Mouse (Mus musculus): ENCODE measurements at regions not wholly inside any gene's neighbourhood (a gene's known extent, or its start where the extent isn't known, plus 50 kb on each side); places are given as distances from the start of the nearest gene placed in this dataset.
"Not testable (repeated sequence)": the region's sequence is repeated elsewhere in the genome, so short reads cannot be mapped to it uniquely, and the experiment has no call there.

DNA sequence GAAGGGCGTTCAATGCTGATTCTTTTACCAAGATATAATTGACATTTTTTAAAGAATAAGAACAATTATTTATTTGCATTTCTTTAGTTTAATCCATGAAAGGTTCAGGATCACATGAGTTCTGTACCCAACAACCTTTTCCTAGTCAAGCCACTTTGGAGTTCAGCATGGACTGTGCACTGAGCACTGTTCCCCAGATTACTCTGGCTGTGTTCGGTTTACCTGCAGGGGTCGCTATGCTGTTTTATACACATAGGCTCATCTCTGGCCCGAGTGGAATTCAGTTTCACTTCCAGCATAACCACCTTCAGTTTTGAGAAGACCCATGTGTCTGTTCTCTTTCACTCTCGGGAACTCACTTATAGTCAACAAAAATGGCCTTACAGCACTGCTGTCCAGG is 93.5 kb upstream of the Smarcad1 start:
- intact Hi-C loops (cut with DNase I); DNase-seq (ENCODE audit: extremely low spot score in 1 of 2, low spot score in 2 of 2): not testable (repeated sequence)

DNA sequence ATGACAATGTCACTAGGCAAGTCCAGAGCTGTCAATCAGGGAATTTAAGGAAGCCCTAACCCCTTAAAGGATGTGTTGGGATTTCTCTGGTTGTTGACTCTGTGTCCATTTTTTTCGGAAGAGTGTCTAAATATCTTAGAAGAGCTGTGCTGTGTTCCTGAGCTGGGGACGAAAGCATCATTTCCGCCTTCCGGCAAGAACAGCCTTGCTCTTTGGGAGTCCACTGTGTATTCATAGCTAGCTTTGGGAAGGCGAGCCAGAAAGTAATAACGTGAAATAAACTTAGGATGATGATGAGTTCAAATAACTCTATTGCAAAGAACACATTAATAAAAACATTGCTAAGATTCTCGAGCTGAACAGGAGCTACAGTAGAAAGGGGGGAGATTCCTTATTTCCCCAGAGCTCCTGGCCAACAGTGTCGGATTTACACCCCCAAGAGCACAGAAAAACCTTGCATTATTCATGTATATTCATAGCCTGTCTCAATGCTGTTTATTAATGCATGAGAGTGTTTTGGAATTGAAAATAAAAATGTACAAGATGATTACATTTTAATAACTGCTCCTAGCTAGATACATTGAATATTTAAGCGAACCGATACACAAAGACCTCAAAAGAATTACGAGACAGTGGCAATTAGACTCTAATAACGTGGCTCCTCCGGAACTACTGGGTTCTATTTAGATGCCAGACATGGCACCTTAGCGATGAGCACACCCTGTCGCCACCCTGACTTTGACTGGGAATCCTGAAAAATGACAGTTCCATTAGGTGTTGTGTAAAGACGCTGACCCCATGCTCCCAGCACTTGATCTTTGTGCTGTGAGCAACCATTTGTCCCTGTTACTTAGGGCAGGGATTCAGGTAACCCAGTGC is 80.5 kb upstream of the Smarcad1 start:
- intact Hi-C loops (cut with DNase I) = no loop called here
- no peak for DNase-seq (ENCODE audit: extremely low spot score in 1 of 2, low spot score in 2 of 2)

DNA sequence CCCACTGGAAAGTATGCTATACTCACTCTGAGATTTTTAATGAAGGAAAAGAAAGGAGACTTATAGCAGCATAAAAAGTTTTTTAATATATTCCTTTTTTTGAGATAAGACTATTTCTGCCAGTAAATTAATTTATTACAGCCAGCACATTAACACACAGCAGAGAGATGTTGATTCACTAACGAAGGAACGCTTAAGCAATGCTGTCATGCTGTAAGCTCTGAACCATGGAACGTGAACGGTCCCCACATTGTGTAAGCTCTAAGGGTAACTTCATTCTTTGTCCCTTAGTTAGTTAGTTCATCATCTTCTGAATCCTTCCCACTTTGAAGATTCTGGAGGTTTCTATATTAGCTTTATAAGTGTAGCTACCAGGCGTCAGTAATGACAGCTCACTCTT is 79.8 kb upstream of the Smarcad1 start:
- no peak for DNase-seq (ENCODE audit: extremely low spot score in 1 of 2, low spot score in 2 of 2)
- intact Hi-C loops (cut with DNase I) = no loop called here

DNA sequence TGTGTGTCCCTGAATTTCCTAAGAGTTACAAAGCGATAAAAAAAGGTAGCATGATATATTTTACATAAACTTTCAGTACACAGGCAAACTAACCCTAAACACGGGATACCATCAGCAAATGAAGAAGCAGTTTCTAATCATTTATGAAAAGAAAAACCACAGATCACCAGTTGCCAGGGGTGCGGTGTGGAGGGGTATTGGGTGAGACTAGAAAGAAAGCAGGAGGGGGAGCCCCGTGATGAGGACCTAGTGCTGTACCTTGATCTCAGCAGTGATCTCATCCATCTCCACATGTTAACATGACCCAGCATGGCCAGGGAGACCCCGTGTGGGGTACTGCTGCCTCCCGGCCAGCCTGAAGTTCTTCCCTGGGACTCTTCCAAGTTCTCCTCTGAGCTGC is 77.7 kb upstream of the Smarcad1 start:
- DNase-seq (ENCODE audit: extremely low spot score in 1 of 2, low spot score in 2 of 2) = no peak
- intact Hi-C loops (cut with DNase I) = no loop called here

DNA sequence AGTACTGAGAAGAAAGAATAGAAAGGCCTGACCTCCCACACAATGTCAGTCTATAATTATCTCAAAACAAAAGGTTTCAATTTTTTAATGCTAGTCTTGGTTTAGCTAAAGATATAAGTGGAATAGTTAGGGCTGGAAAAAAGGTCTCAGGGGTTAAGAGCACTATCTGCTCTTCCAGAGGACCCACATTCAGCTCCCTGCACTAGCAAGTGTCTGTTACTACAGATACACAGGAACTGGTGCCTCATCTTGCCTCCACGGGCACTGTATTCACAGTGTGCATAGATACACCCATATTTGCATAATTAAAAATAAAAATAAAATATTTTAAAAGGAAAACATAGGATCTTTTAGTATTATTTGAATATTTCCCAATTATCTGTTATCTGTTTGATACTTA is 77.2 kb upstream of the Smarcad1 start:
- no peak for DNase-seq (ENCODE audit: extremely low spot score in 1 of 2, low spot score in 2 of 2)
- intact Hi-C loops (cut with DNase I) = no loop called here

DNA sequence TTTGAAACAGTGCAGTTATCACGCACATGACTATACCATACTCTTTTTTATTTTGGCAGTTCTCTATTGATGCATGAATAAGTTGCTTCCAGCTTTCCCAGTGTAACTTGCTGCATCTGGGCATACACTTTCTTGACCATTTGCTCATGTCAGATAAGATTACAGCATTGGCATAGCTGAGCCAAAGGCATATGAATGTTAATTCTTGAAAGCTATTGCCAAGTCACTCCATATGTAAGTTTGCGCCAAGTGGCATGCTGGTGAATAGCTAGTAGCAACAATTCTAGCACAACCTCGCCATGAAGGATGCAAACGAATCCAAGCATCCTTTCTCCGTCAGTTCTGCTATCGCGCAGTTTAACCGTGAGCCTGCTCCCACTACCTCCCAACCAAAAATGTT is 72.2 kb upstream of the Smarcad1 start:
- intact Hi-C loops (cut with DNase I) = no loop called here

DNA sequence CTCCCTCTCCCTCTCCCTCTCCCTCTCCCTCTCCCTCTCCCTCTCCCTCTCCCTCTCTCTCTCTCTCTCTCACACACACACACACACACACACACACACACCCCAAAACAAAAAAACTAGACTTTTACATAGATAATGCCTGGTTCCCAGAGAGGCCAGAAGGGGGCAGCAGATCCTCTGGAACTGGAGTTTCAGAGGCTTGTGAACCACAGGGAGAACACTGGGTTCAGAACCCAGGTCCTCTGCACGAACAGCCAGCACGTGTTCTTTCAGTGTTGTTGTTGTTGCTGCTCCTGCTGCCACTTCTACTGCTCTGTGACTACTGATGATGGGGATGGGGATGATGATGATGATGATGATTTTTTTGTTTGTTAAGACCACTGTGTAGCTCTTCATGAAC is 68.4 kb upstream of the Smarcad1 start:
- intact Hi-C loops (cut with DNase I) = no loop called here
- DNase-seq (ENCODE audit: extremely low spot score in 1 of 2, low spot score in 2 of 2) = peak in 1 of 2 experiments; percentile 28

More for the DNA sequence above, 72.2 kb upstream of the Smarcad1 start:
- no peak for DNase-seq (ENCODE audit: extremely low spot score in 1 of 2, low spot score in 2 of 2)

DNA sequence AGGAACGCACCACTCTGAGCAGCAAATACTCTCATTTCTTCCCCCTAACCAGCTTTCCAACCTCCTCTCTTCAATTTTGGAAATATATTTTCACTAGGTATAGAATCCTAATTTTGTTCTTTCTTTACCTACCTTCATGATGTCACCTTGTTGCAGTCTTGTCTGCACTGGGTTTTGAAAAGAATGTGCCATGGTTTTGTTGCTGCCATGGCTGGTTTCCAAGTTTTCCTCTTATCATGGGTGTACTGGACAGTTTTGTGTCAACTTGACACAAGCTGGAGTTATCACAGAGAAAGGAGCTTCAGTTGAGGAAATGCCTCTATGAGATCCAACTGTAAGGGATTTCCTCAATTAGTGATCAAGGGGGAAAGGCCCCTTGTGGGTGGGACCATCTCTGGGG is 67.9 kb upstream of the Smarcad1 start:
- intact Hi-C loops (cut with DNase I) = not testable (repeated sequence)

DNA sequence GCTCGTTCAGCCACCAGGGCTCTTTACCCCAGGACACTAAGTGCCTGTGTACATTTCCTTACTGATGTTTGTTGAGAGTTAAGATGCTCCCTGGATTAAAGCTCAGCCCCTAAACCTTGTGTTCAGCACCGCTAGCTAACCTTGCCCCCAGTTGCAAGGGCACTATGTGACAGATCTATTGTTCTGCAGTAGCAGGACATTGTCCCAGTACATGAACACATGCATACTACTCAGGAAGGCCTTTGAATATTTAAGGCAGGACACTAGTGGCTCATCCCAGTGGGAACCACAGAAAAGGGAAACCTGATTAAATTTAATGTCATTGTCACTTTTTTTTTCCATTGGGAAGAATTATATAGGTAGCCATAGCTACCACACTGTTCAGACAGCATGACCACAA is 60.3 kb upstream of the Smarcad1 start:
- intact Hi-C loops (cut with DNase I) = no loop called here
- DNase-seq (ENCODE audit: extremely low spot score in 1 of 2, low spot score in 2 of 2) = no peak

More for the DNA sequence above, 67.9 kb upstream of the Smarcad1 start:
- DNase-seq (ENCODE audit: extremely low spot score in 1 of 2, low spot score in 2 of 2) = not testable (repeated sequence)
